Comparison of ENCODE assay signal across 16 mouse cellular contexts in genomic region chr10:117471818-117472567, GRCm38 (mm10).
DNase-seq lines count a peak whose midpoint lies in the region; ATAC-seq and TF ChIP-seq lines count a peak whose summit lies in the region.
"Had no signal": no experiment of that assay in that cellular context is flagged by ENCODE, and none has a peak within 500 bp of the region (broad histone marks: within the 10 kb centered on the region; RNA-seq: fewer than 3 reads in every experiment).

No protein-coding gene starts in this region.

- no peaks in the 10 kb centered on the region for H3K27me3 ChIP-seq in heart, embryonic 10.5 days (ENCODE audit: insufficient read depth, poor library complexity, severe bottlenecking)
- no peaks in the 10 kb centered on the region for H3K27me3 ChIP-seq in liver, postnatal 0 days (ENCODE audit: insufficient read depth, low read length)
- H3K27me3 ChIP-seq in embryonic facial prominence, embryonic 10.5 days (replicated peaks; ENCODE audit: low read depth, poor library complexity, severe bottlenecking), result no peaks in the 10 kb centered on the region
- no peaks in the 10 kb centered on the region for H3K27me3 ChIP-seq in liver, embryonic 12.5 days (replicated peaks)
- H3K27me3 ChIP-seq: embryonic facial prominence, embryonic 13.5 days; heart, embryonic 12.5 days; neural tube, embryonic 12.5 days had no signal

- H3K9ac ChIP-seq in liver, postnatal 0 days (replicated peaks), result no peak overlapping the region
- no peak overlapping the region for H3K9ac ChIP-seq in liver, embryonic 12.5 days
- H3K9ac ChIP-seq: embryonic facial prominence, embryonic 13.5 days; forebrain, postnatal 0 days; heart, embryonic 12.5 days; neural tube, embryonic 12.5 days had no signal

- no peak overlapping the region for H3K4me2 ChIP-seq in liver, postnatal 0 days (ENCODE audit: low read depth, low read length)
- H3K4me2 ChIP-seq in liver, embryonic 12.5 days, result no peak overlapping the region
- H3K4me2 ChIP-seq: embryonic facial prominence, embryonic 13.5 days; heart, embryonic 12.5 days; neural tube, embryonic 12.5 days had no signal

- intact Hi-C loops in heart, postnatal 25 days (cut with DNase I), result no loop called here

- 0 out of 2 replicates have a peak overlapping the region, but pooled peaks have one; percentile 23 for H3K27ac ChIP-seq in heart, embryonic 10.5 days
- H3K27ac ChIP-seq in liver, postnatal 0 days (ENCODE audit: low read depth), result no peak overlapping the region
- no peak overlapping the region for H3K27ac ChIP-seq in embryonic facial prominence, embryonic 10.5 days (replicated peaks)
- peak overlapping the region; percentile 32; the same call in 1 of the 2 replicates for H3K27ac ChIP-seq in liver, embryonic 12.5 days
- H3K27ac ChIP-seq: embryonic facial prominence, embryonic 13.5 days; neural tube, embryonic 12.5 days had no signal

- no peak for TF ChIP-seq EP300 in liver, postnatal 0 days (IDR thresholded peaks at IDR 0.05; ENCODE audit: low read depth)

- peaks cover 18% of the 10 kb centered on the region for H3K4me1 ChIP-seq in heart, embryonic 10.5 days
- no peaks in the 10 kb centered on the region for H3K4me1 ChIP-seq in liver, postnatal 0 days (ENCODE audit: insufficient read depth)
- peaks cover 27% of the 10 kb centered on the region for H3K4me1 ChIP-seq in embryonic facial prominence, embryonic 10.5 days
- H3K4me1 ChIP-seq in liver, embryonic 12.5 days, result peaks cover 19% of the 10 kb centered on the region
- H3K4me1 ChIP-seq: neural tube, embryonic 12.5 days had no signal

- H3K4me3 ChIP-seq in heart, embryonic 10.5 days, result no peak overlapping the region
- H3K4me3 ChIP-seq in liver, postnatal 0 days (ENCODE audit: low read depth, low read length), result no peak overlapping the region
- no peak overlapping the region for H3K4me3 ChIP-seq in embryonic facial prominence, embryonic 10.5 days
- no peak overlapping the region for H3K4me3 ChIP-seq in liver, embryonic 12.5 days
- H3K4me3 ChIP-seq: embryonic facial prominence, embryonic 13.5 days; heart, embryonic 12.5 days; neural tube, embryonic 12.5 days had no signal

- no peaks in the 10 kb centered on the region for H3K36me3 ChIP-seq in heart, embryonic 10.5 days
- no peaks in the 10 kb centered on the region for H3K36me3 ChIP-seq in liver, postnatal 0 days (replicated peaks; ENCODE audit: insufficient read depth, low read length)
- H3K36me3 ChIP-seq in embryonic facial prominence, embryonic 10.5 days (replicated peaks), result no peaks in the 10 kb centered on the region
- no peaks in the 10 kb centered on the region for H3K36me3 ChIP-seq in liver, embryonic 12.5 days
- H3K36me3 ChIP-seq: embryonic facial prominence, embryonic 13.5 days; heart, embryonic 12.5 days; neural tube, embryonic 12.5 days had no signal

- TF ChIP-seq CTCF in liver, postnatal 0 days (IDR thresholded peaks at IDR 0.05; ENCODE audit: low read depth), result no peak

- no peaks in the 10 kb centered on the region for H3K9me3 ChIP-seq in heart, embryonic 10.5 days
- H3K9me3 ChIP-seq in liver, postnatal 0 days (ENCODE audit: low read length), result no peaks in the 10 kb centered on the region
- H3K9me3 ChIP-seq in embryonic facial prominence, embryonic 10.5 days, result peaks cover 8% of the 10 kb centered on the region; the same call in 1 of the 2 replicates
- peaks cover 7% of the 10 kb centered on the region; the same call in 1 of the 2 replicates for H3K9me3 ChIP-seq in liver, embryonic 12.5 days (replicated peaks)

- ATAC-seq in liver, postnatal 0 days, result no peak
- ATAC-seq in liver, embryonic 12.5 days, result peak; percentile 15
- ATAC-seq: forebrain, postnatal 0 days had no signal

- peak; percentile 61 for DNase-seq in heart, embryonic 10.5 days (ENCODE audit: low spot score)
- no peak for DNase-seq in heart, postnatal 25 days (ENCODE audit: low spot score)
- peak; percentile 26 for DNase-seq in liver
- DNase-seq in liver, postnatal 0 days, result no peak
- peak; percentile 22 for DNase-seq in embryonic facial prominence, embryonic 10.5 days (ENCODE audit: low spot score)
- DNase-seq in spleen, adult 18-20 months, result no peak
- DNase-seq in frontal cortex, postnatal 14 days (ENCODE audit: low spot score in 2 of 2), result no peak
- DNase-seq: cerebellum, adult 9-10 months; forebrain, postnatal 0 days; layer of hippocampus, postnatal 36 days; lung, postnatal 14 days; thymus, postnatal 14 days had no signal

- 41% methylated on average over 11 of the region's 11 CpGs for WGBS in heart, embryonic 10.5 days
- 44% methylated on average over 11 of the region's 11 CpGs for WGBS in liver, postnatal 0 days (ENCODE audit: insufficient replicate concordance)
- 40% methylated on average over 11 of the region's 11 CpGs for WGBS in embryonic facial prominence, embryonic 10.5 days
- 50% methylated on average over 11 of the region's 11 CpGs for WGBS in liver, embryonic 12.5 days (ENCODE audit: insufficient replicate concordance)

Comparison
In these comparisons a context has a peak if more than half of its experiments do, and no peak if none do; other contexts are left out.
1. DNase-seq: peak in heart, embryonic 10.5 days (single experiment), liver (single experiment) and embryonic facial prominence, embryonic 10.5 days (single experiment); none in heart, postnatal 25 days (single experiment), liver, postnatal 0 days (single experiment), spleen, adult 18-20 months (0 of 2) and frontal cortex, postnatal 14 days (0 of 2).
2. H3K27ac ChIP-seq: peak in heart, embryonic 10.5 days (single experiment) and liver, embryonic 12.5 days (single experiment); none in liver, postnatal 0 days (single experiment) and embryonic facial prominence, embryonic 10.5 days (single experiment).